Mouse (Mus musculus) fibroblast of lung, adult 2 months (primary cell): ENCODE measurements at regions not wholly inside any gene's neighbourhood (a gene's known extent, or its start where the extent isn't known, plus 50 kb on each side); places are given as distances from the start of the nearest gene placed in this dataset.

Experiments
- DNase-seq: peaks from one replicate; pipeline ENCODE4 v3.0.0-alpha.2; 2011; ENCODE audit warnings: low read depth

DNA sequence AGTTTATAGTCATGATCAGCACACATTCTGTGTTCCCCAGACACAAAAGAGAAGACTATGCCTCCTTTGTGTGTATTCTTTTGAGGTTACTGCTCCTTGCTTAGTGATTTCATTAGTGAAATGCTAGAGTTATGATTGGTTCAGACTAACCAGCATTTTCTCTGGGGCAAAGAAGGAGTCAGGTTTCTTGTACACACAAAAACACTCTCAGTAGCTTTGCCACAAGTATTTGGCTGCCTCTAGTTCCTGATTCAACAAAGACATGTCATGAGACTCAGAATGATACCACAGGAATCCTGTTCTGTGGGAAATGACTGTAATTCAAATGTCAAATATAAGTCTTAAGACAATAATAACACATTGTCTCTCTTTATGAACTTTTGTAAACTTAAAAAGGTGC, 86.9 kb downstream of the Alx1 start:
- peak; percentile 50 for DNase-seq

GRCm38 (mm10) chr10:102940823-102941519, 89.0 kb downstream of the Alx1 start:
- DNase-seq: no peak

DNA sequence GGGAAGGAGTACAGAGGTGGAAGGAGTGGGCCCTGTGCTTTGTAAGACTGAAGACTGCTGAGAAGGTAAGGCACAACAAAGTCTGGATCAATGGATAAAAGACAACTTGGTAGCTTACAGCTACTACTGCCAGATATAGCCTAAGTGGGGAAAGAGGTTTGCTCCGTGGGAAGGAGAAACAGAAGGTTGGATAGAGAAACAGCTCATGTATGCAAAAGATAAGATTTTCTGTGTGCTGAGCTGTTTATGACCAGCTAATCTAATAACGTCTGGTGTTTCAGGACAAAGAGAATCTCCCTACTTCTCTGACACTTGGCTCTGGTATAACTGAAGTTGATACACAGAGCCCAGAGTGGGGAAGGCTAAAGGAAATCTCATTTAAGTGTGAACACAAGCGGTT, 98.6 kb downstream of the Alx1 start:
- DNase-seq: no peak

DNA sequence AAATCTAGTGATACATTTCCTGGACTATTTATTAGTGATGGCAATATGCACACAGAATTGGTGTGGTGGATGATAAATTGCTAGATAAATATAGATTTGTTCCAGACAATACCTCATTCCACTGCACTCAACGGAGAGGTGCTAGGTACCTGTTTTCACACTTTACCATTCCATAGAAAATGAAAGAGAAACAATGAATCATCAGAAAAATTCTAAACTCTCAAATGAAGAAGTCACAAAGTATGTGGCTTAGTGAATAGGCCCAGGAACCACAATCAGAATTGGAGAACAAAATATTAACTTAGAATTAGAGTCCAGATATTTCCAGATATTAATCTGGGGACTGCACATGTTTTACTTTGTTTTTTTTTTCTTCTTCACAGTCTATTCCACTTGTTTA, 101.4 kb downstream of the Alx1 start:
- no peak for DNase-seq

DNA sequence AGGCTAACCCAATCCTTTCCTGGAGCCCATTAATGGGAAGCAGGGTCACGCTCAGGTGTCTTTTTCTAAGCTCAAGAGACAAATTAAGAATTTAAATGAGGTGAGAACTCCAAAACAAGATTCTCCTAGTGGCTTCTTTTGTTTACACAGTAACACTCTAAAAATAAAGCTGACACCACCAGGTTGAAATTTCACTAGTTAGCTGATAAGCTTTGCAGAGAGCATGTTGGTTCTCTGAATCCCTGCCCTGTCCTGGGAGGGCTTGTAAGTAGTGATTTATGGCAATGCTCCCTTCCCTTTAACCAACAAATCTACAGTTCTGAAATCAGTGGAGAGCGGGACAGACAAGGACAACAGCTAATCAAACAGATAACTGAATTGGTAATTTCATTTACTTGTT, 132.6 kb downstream of the Alx1 start:
- DNase-seq: no peak

DNA sequence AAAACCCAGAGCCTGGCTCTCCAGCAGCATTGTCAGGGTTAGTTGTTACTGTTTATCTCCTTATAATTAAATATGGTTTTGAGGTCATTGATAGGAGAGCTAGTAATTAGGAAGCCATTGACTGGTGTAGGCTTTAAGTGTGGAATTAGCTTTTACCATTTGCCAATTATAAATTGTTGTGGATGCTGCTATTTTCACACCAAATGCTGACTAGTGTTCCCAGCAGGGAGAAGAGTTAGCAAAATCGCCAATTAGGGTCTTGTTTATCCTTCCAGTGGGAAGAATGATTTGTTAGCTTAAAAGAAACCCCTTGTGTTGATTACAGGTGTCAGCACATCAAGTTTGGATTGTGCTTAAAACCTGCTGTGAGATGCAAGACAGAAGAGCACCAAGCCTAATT, 134.1 kb downstream of the Alx1 start:
- DNase-seq: no peak

- no peak for DNase-seq
Measured at GRCm38 (mm10) chr10:102892373-102892772, 137.6 kb downstream of the Alx1 start.

GRCm38 (mm10) chr10:102889709-102890108, 140.3 kb downstream of the Alx1 start:
- no peak for DNase-seq

GRCm38 (mm10) chr10:102881824-102882438, 148.1 kb downstream of the Alx1 start:
- no peak for DNase-seq

- no peak for DNase-seq
Measured at GRCm38 (mm10) chr10:102878010-102878409, 152.0 kb downstream of the Alx1 start.

DNA sequence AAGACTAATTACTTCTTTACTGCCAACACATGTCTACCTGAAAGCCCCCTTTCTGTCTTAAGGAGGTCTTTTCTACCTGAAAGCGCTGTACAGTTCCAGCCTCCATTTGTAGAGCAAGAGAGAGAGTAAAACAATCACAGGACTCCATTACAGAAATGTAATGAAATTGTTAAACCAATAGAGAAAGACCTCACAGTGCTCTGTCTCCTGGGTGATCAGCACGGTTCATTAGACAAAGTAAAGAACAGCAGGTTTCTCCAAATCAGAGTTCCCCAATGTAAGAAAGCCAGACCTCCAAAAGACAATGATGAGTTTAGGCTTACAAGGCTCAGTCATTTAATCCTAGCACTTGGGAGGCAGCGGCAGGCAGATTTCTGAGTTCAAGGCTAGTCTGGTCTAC, 153.1 kb downstream of the Alx1 start:
- DNase-seq: no peak

- DNase-seq: no peak
Measured at GRCm38 (mm10) chr10:102866920-102867319, 163.1 kb downstream of the Alx1 start.

- DNase-seq: peak; percentile 4
Measured at GRCm38 (mm10) chr10:102836567-102837224, 193.3 kb downstream of the Alx1 start.

- no peak for DNase-seq
Measured at GRCm38 (mm10) chr10:102835814-102836213, 194.2 kb downstream of the Alx1 start.

DNA sequence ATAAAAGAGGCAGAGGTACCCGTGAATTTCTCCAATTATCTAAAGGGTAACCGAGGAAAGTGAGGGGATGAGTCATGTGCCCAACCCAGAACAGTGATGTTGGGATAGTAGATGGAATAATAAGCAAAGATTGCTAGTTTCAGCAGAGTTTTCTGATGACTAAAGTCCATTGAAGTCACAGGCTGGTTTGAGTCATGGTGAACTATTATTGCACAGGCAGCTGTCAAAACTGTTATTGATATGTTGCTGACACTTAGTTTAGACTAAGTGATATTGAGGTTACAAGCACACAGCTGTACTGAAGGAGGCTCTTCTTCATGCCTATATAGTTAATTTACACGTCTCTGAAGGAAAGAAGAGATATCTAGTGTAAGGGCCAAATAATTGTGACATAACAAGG, 200.4 kb downstream of the Alx1 start:
- no peak for DNase-seq

DNA sequence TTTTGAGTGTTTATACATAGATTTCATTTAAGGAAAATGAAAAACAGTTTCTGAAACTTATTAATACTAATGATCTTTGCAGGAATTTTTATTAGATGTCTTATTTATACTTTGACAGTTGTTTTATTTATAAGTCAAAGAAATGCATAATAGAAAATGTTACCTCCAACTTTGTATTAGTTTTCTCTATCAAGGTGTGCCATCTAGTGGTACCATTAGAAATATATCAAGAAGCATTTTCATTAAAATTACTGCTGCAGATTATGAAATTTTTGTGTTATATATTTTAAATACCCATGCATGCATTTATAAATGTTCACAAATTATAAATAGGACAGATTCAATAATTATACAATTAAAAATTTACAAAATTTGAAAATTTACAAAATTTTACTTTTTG, 206.6 kb downstream of the Alx1 start:
- no peak for DNase-seq

- no peak for DNase-seq
Measured at GRCm38 (mm10) chr10:102801391-102801790, 228.6 kb downstream of the Alx1 start.

GRCm38 (mm10) chr10:102779243-102779642, 250.8 kb downstream of the Alx1 start:
- DNase-seq: no peak

DNA sequence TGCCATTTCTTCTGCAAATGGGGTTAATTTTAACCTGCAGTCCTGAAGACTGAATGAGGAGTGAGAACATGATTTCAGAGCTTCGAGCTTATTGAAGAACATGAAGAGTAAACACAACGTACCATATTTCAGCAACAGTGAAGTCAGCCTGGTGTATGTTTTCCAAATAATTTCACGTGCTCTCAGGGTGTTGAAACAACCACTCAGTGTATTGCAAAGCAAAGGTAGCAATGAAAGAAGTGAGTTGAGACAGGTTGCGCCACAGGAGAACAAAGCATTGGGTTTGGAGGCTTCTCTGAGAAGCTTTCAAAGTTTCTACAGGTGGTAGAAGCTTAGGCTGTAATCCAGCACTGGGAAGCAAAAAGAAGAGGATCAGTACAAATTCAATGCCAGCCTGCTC, 251.7 kb downstream of the Rassf9 start:
- DNase-seq: no peak

GRCm38 (mm10) chr10:102762378-102762777, 250.4 kb downstream of the Rassf9 start:
- no peak for DNase-seq

- peak; percentile 16 for DNase-seq
Measured at GRCm38 (mm10) chr10:102735207-102735606, 223.2 kb downstream of the Rassf9 start.

DNA sequence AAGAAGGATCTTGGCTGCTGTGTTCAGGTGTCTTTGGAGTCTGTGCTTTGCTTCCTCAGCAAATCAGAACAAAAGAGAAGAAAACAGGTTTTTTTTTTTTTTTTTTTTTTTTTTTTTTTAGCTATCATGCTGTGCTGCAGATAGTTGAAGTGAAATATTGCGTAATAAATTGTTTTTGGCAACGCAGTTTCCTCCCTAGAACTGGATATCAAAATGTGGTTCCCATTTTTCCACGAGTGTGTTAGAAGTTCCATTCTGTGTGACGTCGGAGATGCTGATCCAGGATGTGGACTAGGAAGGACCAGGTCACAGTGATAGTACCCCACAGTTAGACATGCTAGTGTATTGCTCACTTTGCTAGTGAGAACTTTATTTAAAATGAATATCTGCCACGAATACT, 220.4 kb downstream of the Rassf9 start:
- DNase-seq: no peak

- DNase-seq: no peak
Measured at GRCm38 (mm10) chr10:102712263-102712662, 200.2 kb downstream of the Rassf9 start.
